Mouse (Mus musculus) kidney, adult 2 months (tissue): ENCODE measurements around the gene Rrad.

Source experiments
- CTCF ChIP-seq: fragments of 200-500 bp; conservative IDR thresholded peaks from 2 replicates; pipeline ENCODE4 v1.5.1; 2011; ENCODE audit warnings: low read depth, mild to moderate bottlenecking, control low read depth, low read length, moderate library complexity, mixed read lengths; ENCODE audit not compliant: insufficient read depth, insufficient read length
- POLR2A ChIP-seq: fragments of 200-500 bp; IDR thresholded peaks from one replicate; pipeline ENCODE4 v1.6.1; 2011; ENCODE audit warnings: low read depth, low read length, control low read depth

DNA sequence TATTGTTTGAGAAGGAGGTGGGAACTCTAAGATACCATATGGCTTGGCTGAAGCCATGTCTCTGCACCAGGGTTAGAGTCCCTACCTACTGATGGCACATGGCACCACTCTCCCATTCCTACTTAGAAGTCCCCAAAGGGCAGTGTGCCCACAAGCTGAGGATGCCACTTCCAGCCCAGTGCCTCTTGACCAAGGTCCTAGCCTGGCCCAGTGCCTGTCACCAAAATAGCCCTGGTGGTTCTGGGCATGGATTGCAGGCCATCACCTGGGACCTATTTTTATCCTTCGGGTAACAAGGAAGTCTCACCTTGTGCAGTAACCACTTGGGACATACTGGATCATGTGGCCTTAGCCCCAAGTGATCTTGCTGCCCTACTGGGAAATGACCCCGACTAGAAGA is 23.2 kb downstream of the Rrad start:
- TF ChIP-seq POLR2A: no peak
- no peak for TF ChIP-seq CTCF
